Mouse (Mus musculus) bone marrow macrophage, adult 2 months (primary cell): ENCODE results near the gene Hectd2.

Experiments used
- CTCF ChIP-seq: IDR thresholded peaks from 2 replicates; pipeline ENCODE4 v1.5.1; 2012; ENCODE audit warnings: low read depth, mild to moderate bottlenecking, low read length, moderate library complexity
- POLR2A ChIP-seq: IDR thresholded peaks from 2 replicates; pipeline ENCODE4 v1.6.1; 2012; ENCODE audit warnings: mild to moderate bottlenecking, low read depth, low read length, borderline replicate concordance

DNA sequence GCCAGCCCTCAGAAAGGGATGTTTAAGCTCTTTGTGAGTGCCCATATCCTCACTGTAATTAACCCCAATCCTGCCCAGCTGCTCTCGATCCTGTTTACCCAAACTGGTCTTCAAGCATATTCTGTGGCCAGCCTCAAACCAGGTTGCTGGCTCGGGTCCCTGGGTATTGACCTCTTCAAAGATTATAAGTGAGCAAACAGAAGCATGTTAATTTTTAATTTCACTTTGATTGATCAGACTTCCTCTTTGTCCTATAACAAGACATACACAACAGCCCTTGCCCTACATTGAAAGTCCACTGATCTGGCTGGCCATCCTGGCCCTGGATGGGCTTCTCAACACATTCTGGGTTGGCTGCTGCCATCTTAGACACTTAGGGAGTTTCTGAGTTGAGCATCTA lies 109.5 kb downstream of the Hectd2 start:
- TF ChIP-seq POLR2A: no peak
- TF ChIP-seq CTCF: no peak
